Mouse (Mus musculus) left cerebral cortex, postnatal 14 days (tissue): ENCODE results near the gene Itpka. TPM values are rescaled to one million over a fixed set of nuclear protein-coding genes. Genes with fewer than 3 reads are reported as not detected.

ENCODE experiments used
- total RNA-seq, 2 experiments: library from RNA; stranded (reverse); gene quantifications; 2 replicates each; pipeline ENCODE4 v1.2.3; 2021

Gene Itpka
- total RNA-seq, 2 experiments from 2014 or later: 171 to 177 TPM

Other genes with a start within 250 kb of the Itpka start
- 1 to 10 TPM in 1 of 2 experiments, under 1 TPM in 1; 0.95 to 1.3 TPM for gene Exd1, start 194.7 kb upstream of the Itpka start, total RNA-seq
- 100 to 1,000 TPM; 133 to 141 TPM for gene Chp1, start 194.6 kb upstream of the Itpka start, total RNA-seq
- 1 to 10 TPM in 1 of 2 experiments, under 1 TPM in 1; 0.57 to 1.3 TPM for gene Nusap1, start 124.0 kb upstream of the Itpka start, total RNA-seq
- 1 to 10 TPM; 1.2 to 1.7 TPM for gene Oip5, start 123.9 kb upstream of the Itpka start, total RNA-seq
- 10 to 100 TPM; 27.7 to 30.3 TPM for gene Ndufaf1, start 79.5 kb upstream of the Itpka start, total RNA-seq
- 10 to 100 TPM; 59.6 to 61.6 TPM for gene Rtf1, start 67.3 kb upstream of the Itpka start, total RNA-seq
- 10 to 100 TPM; 12.4 to 13.5 TPM for gene Ltk, start 18.1 kb downstream of the Itpka start, total RNA-seq
- gene Rpap1, start 45.2 kb downstream of the Itpka start, total RNA-seq: 10 to 100 TPM; 17.5 to 18.8 TPM
- 100 to 1,000 TPM; 117 to 119 TPM for gene Tyro3, start 55.4 kb downstream of the Itpka start, total RNA-seq
- gene Mga, start 154.9 kb downstream of the Itpka start, total RNA-seq: 10 to 100 TPM; 57.9 to 65.6 TPM
- gene Mapkbp1, start 230.4 kb downstream of the Itpka start, total RNA-seq: 10 to 100 TPM; 61.2 to 65.9 TPM